Mouse (Mus musculus): ENCODE measurements at regions not wholly inside any gene's neighbourhood (a gene's known extent, or its start where the extent isn't known, plus 50 kb on each side); places are given as distances from the start of the nearest gene placed in this dataset.
"Not testable (repeated sequence)": the region's sequence is repeated elsewhere in the genome, so short reads cannot be mapped to it uniquely, and the experiment has no call there.

DNA sequence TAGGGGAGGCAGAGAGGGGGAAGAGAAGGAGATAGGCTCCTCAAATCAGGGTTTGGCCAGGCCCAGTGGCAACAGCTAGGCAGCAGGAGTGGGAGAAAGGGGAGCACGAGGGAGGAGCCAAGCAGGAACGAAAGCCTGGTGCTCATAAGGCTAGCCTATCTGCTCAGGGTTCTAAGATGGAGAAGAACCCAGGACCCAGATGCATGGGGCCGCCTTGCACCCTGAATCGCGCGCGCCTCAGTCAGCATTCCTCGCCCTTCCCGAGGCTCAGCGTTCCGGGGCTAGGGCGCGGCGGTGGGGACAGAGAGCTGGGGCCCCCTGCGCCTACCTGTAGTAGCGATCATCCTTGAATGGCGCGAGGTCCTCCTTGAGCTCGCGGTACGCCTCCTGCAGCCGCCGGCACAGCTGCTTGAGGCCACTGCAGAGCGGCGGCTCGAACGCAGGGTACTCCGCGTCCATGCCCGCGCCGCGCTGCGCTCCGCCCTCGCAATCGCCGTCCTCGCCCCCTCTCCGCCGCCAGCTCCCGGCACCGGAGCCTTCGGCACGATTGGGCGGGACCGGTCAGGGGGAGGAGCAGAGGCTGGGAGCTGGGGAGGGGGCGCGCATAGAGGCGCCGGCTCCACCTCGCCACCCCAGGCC is 60.1 kb downstream of the Dynlt1b start:
- peak in 1 of 2 experiments; percentile 25 for DNase-seq

DNA sequence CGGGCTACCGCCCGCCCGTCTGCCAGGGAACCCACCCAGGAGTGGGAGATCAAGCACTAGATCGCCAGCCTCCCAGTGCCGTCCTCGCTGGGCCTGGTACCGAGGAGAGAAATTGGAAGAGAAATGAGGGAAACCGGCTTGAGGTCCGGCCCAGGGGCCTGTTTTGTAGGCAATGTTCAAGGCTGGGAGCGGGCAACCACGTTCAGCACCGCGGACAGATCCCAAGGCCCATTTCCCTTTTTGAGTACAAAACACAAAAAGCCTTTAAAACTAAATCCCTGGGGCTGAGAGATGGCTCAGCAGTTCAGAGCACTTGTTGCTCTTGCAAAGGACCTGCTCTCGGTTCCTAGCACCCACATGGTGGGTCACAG is 60.6 kb downstream of the Dynlt1b start:
- DNase-seq, result not testable (repeated sequence)

DNA sequence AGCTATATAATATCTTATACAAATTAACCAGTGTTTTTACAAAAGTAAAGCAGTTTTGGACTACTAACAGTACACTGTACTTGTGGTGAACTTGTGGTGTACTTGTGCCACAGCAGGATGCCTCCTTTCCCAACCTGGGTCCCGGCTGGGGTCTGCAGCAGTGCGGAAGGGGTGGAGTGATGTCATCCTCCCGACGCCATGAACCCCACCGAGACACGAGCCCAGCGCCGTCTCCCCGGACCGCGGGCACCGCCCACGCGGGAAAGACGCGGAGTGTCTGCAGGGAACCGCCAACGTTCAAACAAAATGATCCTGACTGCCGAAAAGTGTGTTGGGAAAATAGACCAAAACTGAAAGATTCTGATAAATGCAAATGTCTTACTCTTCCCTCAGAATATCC is 62.6 kb downstream of the Dynlt1b start:
- DNase-seq, result peak; percentile 18 to 56

GRCm38 (mm10) chr17:6492950-6493349 is 63.0 kb downstream of the Dynlt1b start:
- peak; percentile 82 to 84 for DNase-seq

DNA sequence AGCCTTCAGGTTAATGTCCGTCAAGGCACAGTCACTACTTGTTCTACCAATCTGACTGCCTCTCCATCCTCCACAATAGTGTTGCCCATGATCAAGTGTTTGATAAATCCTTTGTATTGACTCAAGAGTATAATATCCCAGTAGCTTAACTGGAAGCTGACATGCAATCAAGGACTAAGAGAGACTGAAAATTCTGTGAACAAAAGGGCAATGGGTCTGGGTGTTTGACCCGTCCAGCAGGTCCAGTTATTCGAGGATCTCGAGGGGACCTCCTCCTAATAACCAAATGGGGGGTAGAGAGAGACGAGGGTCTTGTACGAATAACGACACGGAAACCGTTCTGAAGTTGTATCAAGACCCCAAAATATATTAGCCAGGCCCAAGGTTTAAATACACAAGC is 66.6 kb downstream of the Dynlt1b start:
- DNase-seq, result not testable (repeated sequence)

GRCm38 (mm10) chr17:6502676-6503075 is 72.8 kb downstream of the Dynlt1b start:
- DNase-seq, result not testable (repeated sequence)

DNA sequence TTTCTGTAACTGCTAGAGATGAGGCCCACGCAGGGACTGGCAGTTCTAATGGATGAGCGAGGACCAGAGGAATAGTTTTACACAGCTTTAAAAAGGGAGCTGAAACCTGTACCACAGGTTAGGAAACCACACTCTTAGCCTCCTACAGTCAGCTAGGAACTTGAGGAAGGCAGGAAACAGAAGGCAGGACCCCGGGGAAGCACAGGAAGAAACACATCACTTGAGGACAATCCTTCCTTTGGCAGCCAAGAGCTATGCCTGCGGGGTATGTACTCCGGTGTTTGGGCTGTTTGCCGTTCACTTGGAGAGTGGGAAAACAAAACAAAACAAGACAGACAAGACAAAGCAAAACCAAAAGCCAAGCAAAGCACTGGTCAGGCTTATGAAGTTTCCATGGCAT is 76.0 kb downstream of the Dynlt1b start:
- not testable (repeated sequence) for DNase-seq

- not testable (repeated sequence) for DNase-seq
Observed at GRCm38 (mm10) chr17:6515128-6515527, 85.2 kb downstream of the Dynlt1b start.

DNA sequence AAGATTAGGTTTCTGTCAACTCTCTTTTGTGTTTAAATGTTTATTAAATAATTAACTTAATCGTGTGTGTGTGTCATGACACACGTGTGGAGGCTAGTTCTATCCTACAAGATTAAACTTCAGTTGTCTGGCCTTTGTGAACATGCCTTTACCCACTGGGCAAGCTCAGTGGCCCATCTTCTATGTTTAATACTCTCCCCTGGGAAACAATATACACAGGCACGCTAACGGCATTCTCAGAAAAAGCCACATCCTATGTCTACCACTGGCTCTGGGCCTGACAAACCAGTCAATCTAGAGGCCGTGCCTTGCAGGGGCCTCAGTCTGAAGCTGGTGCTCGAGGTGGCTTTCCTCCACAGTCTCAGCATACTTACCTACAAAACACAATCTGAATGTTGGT is 82.4 kb upstream of the Dynlt1c start:
- DNase-seq, result not testable (repeated sequence)

DNA sequence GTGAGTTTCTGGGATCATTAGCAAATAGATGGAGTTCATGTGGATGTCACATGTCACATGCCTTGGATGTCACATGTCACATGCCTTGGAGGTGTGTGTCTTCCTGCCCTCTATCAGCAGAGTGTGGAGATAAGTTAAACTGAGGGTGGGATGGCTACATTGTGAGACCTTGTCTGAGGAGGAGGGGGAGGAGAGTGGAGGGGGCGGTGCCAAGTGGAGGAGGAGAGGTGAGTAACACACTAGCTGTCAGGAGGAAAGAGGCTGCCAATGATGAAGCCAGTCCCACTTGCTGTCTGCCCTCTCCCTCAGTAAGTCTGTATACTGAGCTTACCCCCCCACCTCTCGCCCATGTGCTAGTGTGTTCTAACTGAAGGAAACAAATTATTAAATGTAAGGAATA is 81.5 kb upstream of the Dynlt1c start:
- DNase-seq, result not testable (repeated sequence)

- not testable (repeated sequence) for DNase-seq
Observed at GRCm38 (mm10) chr17:6520751-6521150, 80.7 kb upstream of the Dynlt1c start.

- DNase-seq, result not testable (repeated sequence)
Observed at GRCm38 (mm10) chr17:6522185-6522584, 79.3 kb upstream of the Dynlt1c start.

GRCm38 (mm10) chr17:6538723-6539122 is 62.7 kb upstream of the Dynlt1c start:
- DNase-seq, result not testable (repeated sequence)

DNA sequence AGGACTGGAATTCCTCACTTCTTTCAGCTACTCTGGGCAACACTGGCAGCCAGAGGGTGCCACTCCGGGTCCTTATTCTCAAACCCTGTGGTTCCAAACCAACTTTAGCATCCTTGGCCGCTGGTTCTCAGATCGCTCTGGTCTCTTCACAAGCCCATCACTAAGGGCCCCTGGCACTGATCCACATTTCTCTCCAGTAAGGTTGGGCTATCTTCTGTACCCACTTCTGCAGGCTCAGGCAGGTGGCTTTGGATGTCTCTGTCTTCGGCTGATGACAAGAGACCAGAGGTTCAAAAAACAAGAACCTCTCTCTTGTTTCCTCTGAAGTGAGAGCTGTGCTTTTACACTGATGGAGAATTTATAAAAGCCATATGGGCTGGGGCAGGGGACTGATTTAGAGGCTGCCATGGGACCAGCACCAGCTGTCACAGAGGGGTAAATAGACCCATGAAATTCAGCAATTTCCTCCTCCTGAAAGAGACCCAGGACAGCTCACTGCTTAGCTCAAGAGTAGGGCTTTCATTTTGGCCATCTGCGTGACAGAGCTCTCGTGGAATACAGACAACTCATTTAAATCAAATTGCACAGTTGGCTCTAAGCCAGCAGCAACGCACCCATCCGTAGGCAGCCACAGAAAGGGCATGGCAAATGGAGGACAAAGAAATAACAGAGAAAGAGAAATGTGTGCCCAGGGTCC is 54.3 kb upstream of the Dynlt1c start:
- not testable (repeated sequence) for DNase-seq

GRCm38 (mm10) chr17:6547937-6548336 is 53.5 kb upstream of the Dynlt1c start:
- DNase-seq, result not testable (repeated sequence)

All from lung, postnatal 4 days (tissue).